Mouse (Mus musculus) myocyte (in vitro differentiated cells): ENCODE measurements at regions not wholly inside any gene's neighbourhood (a gene's known extent, or its start where the extent isn't known, plus 50 kb on each side); places are given as distances from the start of the nearest gene placed in this dataset.

Source experiments
- H3K27me3 ChIP-seq: one replicate; pipeline ENCODE4 v1.6.1; 2011; ENCODE audit not compliant: control insufficient read depth, insufficient read depth, insufficient read length
- H3K36me3 ChIP-seq: one replicate; pipeline ENCODE4 v1.6.1; 2011; ENCODE audit not compliant: control insufficient read depth, insufficient read depth
- H3K4me2 ChIP-seq: one replicate; pipeline ENCODE4 v1.6.1; 2011; ENCODE audit warnings: low read depth, control low read depth
- H3K4me3 ChIP-seq: one replicate; pipeline ENCODE4 v1.5.1; 2011; ENCODE audit warnings: mild to moderate bottlenecking, control low read depth, moderate library complexity
- H3K79me2 ChIP-seq: one replicate; pipeline ENCODE4 v1.6.1; 2011; ENCODE audit not compliant: control insufficient read depth, insufficient read depth
- H3ac ChIP-seq: one replicate; pipeline ENCODE4 v1.6.1; 2011; ENCODE audit not compliant: control insufficient read depth, insufficient read length
- CEBPB ChIP-seq: IDR thresholded peaks from 2 replicates; pipeline ENCODE4 v1.6.1; 2011; ENCODE audit warnings: mild to moderate bottlenecking, moderate library complexity; ENCODE audit not compliant: poor library complexity, insufficient read depth, severe bottlenecking
- E2F4 ChIP-seq: IDR thresholded peaks from one replicate; pipeline ENCODE4 v1.6.1; 2011; ENCODE audit warnings: mild to moderate bottlenecking, control low read depth, moderate library complexity; ENCODE audit not compliant: insufficient read depth
- MAX ChIP-seq: IDR thresholded peaks from one replicate; pipeline ENCODE4 v1.6.1; 2011; ENCODE audit warnings: low read depth, mild to moderate bottlenecking, control low read depth
- MYOD1 ChIP-seq, 3 experiments: IDR thresholded peaks; one replicate each; pipeline ENCODE4 v1.6.1; 2011; ENCODE audit warnings: control low read depth in 2 of 3, low read depth in 2 of 3, mild to moderate bottlenecking in 2 of 3, moderate library complexity in 1 of 3; ENCODE audit not compliant: insufficient read length in 2 of 3, control insufficient read depth in 1 of 3
- MYOG ChIP-seq, 3 experiments: IDR thresholded peaks; one replicate each; pipeline ENCODE4 v1.6.1; 2011; ENCODE audit warnings: control low read depth in 2 of 3, low read depth in 2 of 3, mild to moderate bottlenecking in 2 of 3; ENCODE audit not compliant: insufficient read length in 2 of 3, control insufficient read depth in 1 of 3, insufficient read depth in 1 of 3
- POLR2A ChIP-seq: IDR thresholded peaks from one replicate; pipeline ENCODE4 v1.6.1; 2011; ENCODE audit warnings: low read depth, mild to moderate bottlenecking, control low read depth, moderate library complexity; ENCODE audit not compliant: insufficient read length
- POLR2AphosphoS2 ChIP-seq: IDR thresholded peaks from one replicate; pipeline ENCODE4 v1.6.1; 2011; ENCODE audit warnings: low read depth, control low read depth; ENCODE audit not compliant: insufficient read length
- REST ChIP-seq: IDR thresholded peaks from one replicate; pipeline ENCODE4 v1.6.1; 2011; ENCODE audit warnings: mild to moderate bottlenecking, control low read depth, moderate library complexity; ENCODE audit not compliant: insufficient read depth, insufficient read length
- SRF ChIP-seq: IDR thresholded peaks from one replicate; pipeline ENCODE4 v1.6.1; 2011; ENCODE audit warnings: low read depth; ENCODE audit not compliant: control insufficient read depth, insufficient read length
- TCF12 ChIP-seq: IDR thresholded peaks from one replicate; pipeline ENCODE4 v1.6.1; 2011; ENCODE audit warnings: mild to moderate bottlenecking, control low read depth; ENCODE audit not compliant: poor library complexity, insufficient read depth, severe bottlenecking
- TCF3 ChIP-seq: IDR thresholded peaks from one replicate; pipeline ENCODE4 v1.6.1; 2011; ENCODE audit warnings: low read depth, control low read depth; ENCODE audit not compliant: insufficient read length
- USF1 ChIP-seq: IDR thresholded peaks from one replicate; pipeline ENCODE4 v1.6.1; 2011; ENCODE audit warnings: low read depth, mild to moderate bottlenecking, control low read depth, moderate library complexity

- no peaks in the 10 kb centered on the region for H3K27me3 ChIP-seq
- no peak overlapping the region for H3K4me3 ChIP-seq
- no peak for TF ChIP-seq E2F4
- no peak for TF ChIP-seq POLR2AphosphoS2
- TF ChIP-seq REST, result no peak
- no peak for TF ChIP-seq MYOD1 (IDR thresholded peaks at IDR 0.05; ENCODE audit: control insufficient read depth in 1 of 3, insufficient read length in 2 of 3, low read depth in 2 of 3)
- no peak for TF ChIP-seq TCF3
- no peak for TF ChIP-seq MAX
- TF ChIP-seq USF1, result no peak
- TF ChIP-seq CEBPB, result no peak
- TF ChIP-seq MYOG (IDR thresholded peaks at IDR 0.05; ENCODE audit: control insufficient read depth in 1 of 3, insufficient read depth in 1 of 3, insufficient read length in 2 of 3, low read depth in 2 of 3), result no peak
- TF ChIP-seq TCF12, result no peak
- TF ChIP-seq SRF, result no peak
- no peaks in the 10 kb centered on the region for H3K79me2 ChIP-seq
- no peak overlapping the region for H3ac ChIP-seq
- no peaks in the 10 kb centered on the region for H3K36me3 ChIP-seq
- no peak overlapping the region for H3K4me2 ChIP-seq
Measured at GRCm38 (mm10) chr5:85586727-85587126, 478.7 kb downstream of the Cenpc1 start.

- no peaks in the 10 kb centered on the region for H3K36me3 ChIP-seq
- H3K27me3 ChIP-seq, result no peaks in the 10 kb centered on the region
- no peaks in the 10 kb centered on the region for H3K79me2 ChIP-seq
- TF ChIP-seq CEBPB (no peak), POLR2AphosphoS2 (no peak), POLR2A (no peak), MAX (no peak), MYOG (IDR thresholded peaks at IDR 0.05; ENCODE audit: control insufficient read depth in 1 of 3, insufficient read depth in 1 of 3, insufficient read length in 2 of 3, low read depth in 2 of 3) (no peak), USF1 (no peak), MYOD1 (IDR thresholded peaks at IDR 0.05; ENCODE audit: control insufficient read depth in 1 of 3, insufficient read length in 2 of 3, low read depth in 2 of 3) (no peak), REST (no peak), SRF (no peak), E2F4 (no peak), TCF3 (no peak), TCF12 (no peak)
- H3ac ChIP-seq, result no peak overlapping the region
- H3K4me3 ChIP-seq, result no peak overlapping the region
- H3K4me2 ChIP-seq, result no peak overlapping the region
Measured at GRCm38 (mm10) chr5:85572531-85572930, 492.9 kb downstream of the Cenpc1 start.

- Histone ChIP-seq H3ac (no peak overlapping the region), H3K27me3 (no peaks in the 10 kb centered on the region), H3K4me2 (no peak overlapping the region), H3K36me3 (no peaks in the 10 kb centered on the region), H3K79me2 (no peaks in the 10 kb centered on the region), H3K4me3 (no peak overlapping the region)
- TF ChIP-seq USF1 (no peak), TCF12 (no peak), POLR2AphosphoS2 (no peak), POLR2A (no peak), E2F4 (no peak), MAX (no peak), SRF (no peak)
Measured at GRCm38 (mm10) chr5:85571967-85572366, 493.4 kb downstream of the Cenpc1 start.

- Histone ChIP-seq H3K4me2 (no peak overlapping the region), H3K79me2 (no peaks in the 10 kb centered on the region), H3K36me3 (no peaks in the 10 kb centered on the region), H3K27me3 (no peaks in the 10 kb centered on the region), H3K4me3 (no peak overlapping the region), H3ac (no peak overlapping the region)
- TF ChIP-seq POLR2AphosphoS2 (no peak), MYOG (IDR thresholded peaks at IDR 0.05; ENCODE audit: control insufficient read depth in 1 of 3, insufficient read depth in 1 of 3, insufficient read length in 2 of 3, low read depth in 2 of 3) (no peak), REST (no peak), CEBPB (no peak), SRF (no peak), POLR2A (no peak), TCF12 (no peak), TCF3 (no peak), MYOD1 (IDR thresholded peaks at IDR 0.05; ENCODE audit: control insufficient read depth in 1 of 3, insufficient read length in 2 of 3, low read depth in 2 of 3) (no peak)
Measured at GRCm38 (mm10) chr5:85571381-85571780, 494.0 kb downstream of the Cenpc1 start.

GRCm38 (mm10) chr5:85536329-85536728 lies 529.1 kb downstream of the Cenpc1 start:
- Histone ChIP-seq H3ac (no peak overlapping the region), H3K79me2 (no peaks in the 10 kb centered on the region), H3K4me2 (no peak overlapping the region), H3K4me3 (no peak overlapping the region), H3K36me3 (no peaks in the 10 kb centered on the region), H3K27me3 (no peaks in the 10 kb centered on the region)
- TF ChIP-seq POLR2AphosphoS2 (no peak), MYOG (IDR thresholded peaks at IDR 0.05; ENCODE audit: control insufficient read depth in 1 of 3, insufficient read depth in 1 of 3, insufficient read length in 2 of 3, low read depth in 2 of 3) (no peak), TCF12 (no peak), REST (no peak)
